Mouse (Mus musculus) forebrain, embryonic 16.5 days (tissue): ENCODE data around the gene Lrrc32. TPM values are rescaled to one million over a fixed set of nuclear protein-coding genes. Genes with fewer than 3 reads are reported as not detected.
A peak's percentile ranks its signal among the peaks of the same experiment; 100 is the strongest.

ENCODE experiments used
- ATAC-seq: fragments of 200-750 bp; cut with Nextera tagmentation; 2 replicates; pipeline ENCODE4 v1.8.0; 2017; ENCODE audit warnings: mild to moderate bottlenecking, moderate library complexity
- H3K27ac ChIP-seq: fragments of 300-500 bp; sonication (generic); 2 replicates; pipeline ENCODE4 v1.5.1; 2014; ENCODE audit warnings: low read length, control low read depth
- H3K27me3 ChIP-seq: fragments of 300-500 bp; sonication (generic); replicated peaks from 2 replicates; pipeline ENCODE4 v1.6.1; 2014; ENCODE audit warnings: low read length; ENCODE audit not compliant: control insufficient read depth, insufficient read depth
- H3K36me3 ChIP-seq: fragments of 300-500 bp; sonication (generic); 2 replicates; pipeline ENCODE4 v1.6.1; 2014; ENCODE audit not compliant: control insufficient read depth, insufficient read depth
- H3K4me1 ChIP-seq: fragments of 300-500 bp; sonication (generic); replicated peaks from 2 replicates; pipeline ENCODE4 v1.6.1; 2014; ENCODE audit warnings: low read length; ENCODE audit not compliant: control insufficient read depth, insufficient read depth
- H3K4me2 ChIP-seq: fragments of 300-500 bp; sonication (generic); 2 replicates; pipeline ENCODE4 v1.6.1; 2014; ENCODE audit warnings: mild to moderate bottlenecking, low read length, control low read depth
- H3K4me3 ChIP-seq: fragments of 300-500 bp; sonication (generic); replicated peaks from 2 replicates; pipeline ENCODE4 v1.5.1; 2014; ENCODE audit warnings: mild to moderate bottlenecking, low read length, control low read depth
- H3K9ac ChIP-seq: fragments of 300-500 bp; sonication (generic); replicated peaks from 2 replicates; pipeline ENCODE4 v1.6.1; 2014; ENCODE audit warnings: low read depth, low read length, control low read depth
- H3K9me3 ChIP-seq: fragments of 300-500 bp; sonication (generic); 2 replicates; pipeline ENCODE4 v1.6.1; 2016; ENCODE audit warnings: low read length; ENCODE audit not compliant: control insufficient read depth
- WGBS: fragments of 180-500 bp; shearing (Covaris S2); extraction: QIAGEN DNeasy Blood & Tissue Kit; methylation state at CpG from one replicate; pipeline ENCODE4 v1.1.7; 2014; 5-methylcytosine and 5-hydroxymethylcytosine counted together
- polyA plus RNA-seq: library from polyadenylated mRNA; unstranded; fragments of >200 nt; fragmentation: Nextera tagmentation; extraction: Ambion mirVana; gene quantifications from 2 replicates; pipeline ENCODE4 v1.2.1, GENCODE M21; 2015

Lrrc32 gene
- polyA plus RNA-seq, 1 experiment from 2014 or later = 2.8 TPM

DNA sequence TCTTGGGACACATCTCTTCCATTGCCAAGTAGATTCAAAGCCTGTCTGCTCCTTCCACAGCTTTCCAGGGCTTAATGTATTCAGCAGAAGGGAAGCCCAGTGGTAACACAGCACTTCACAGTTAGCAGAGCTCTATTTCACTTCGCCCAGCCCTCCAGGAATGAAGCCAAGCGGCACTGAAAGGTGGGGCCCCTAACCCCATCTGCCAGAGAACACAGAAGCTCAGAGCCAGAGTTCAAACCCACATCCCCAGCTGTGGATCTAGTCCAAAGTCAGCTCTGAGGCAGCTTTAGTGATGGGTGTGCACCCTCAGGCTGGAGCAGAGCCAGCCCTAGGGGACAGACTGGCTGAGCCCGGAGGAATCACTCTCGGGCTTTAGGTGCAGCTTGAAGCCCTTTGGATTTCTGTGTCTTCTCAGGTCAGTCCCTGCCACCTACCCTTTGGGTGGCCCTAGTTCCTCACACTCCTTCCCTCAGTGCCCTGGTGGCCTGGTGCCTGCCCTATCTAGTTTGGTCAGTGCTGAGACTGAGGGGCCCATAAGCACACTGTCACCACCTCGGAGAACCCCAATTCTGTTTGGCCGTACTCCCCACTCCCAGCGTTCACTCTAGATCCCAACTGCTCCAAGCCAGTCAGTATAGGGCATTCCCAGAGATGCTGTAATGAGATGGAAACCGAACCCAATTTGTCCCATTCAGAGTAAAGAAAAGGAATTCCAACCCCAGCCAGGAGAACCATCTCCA, 34.2 kb downstream of the Lrrc32 start:
- Histone ChIP-seq H3K4me1 (peaks cover 19% of the 10 kb centered on the region), H3K9me3 (no peaks in the 10 kb centered on the region), H3K9ac (no peak overlapping the region), H3K4me2 (no peak overlapping the region), H3K36me3 (no peaks in the 10 kb centered on the region), H3K27ac (peak overlapping the region; percentile 6), H3K4me3 (no peak overlapping the region), H3K27me3 (no peaks in the 10 kb centered on the region)
- ATAC-seq = peak; percentile 28; the same call in 1 of the 2 replicates
- WGBS = 62% methylated on average over 8 of the region's 8 CpGs

GRCm38 (mm10) chr7:98523813-98524361, 34.8 kb downstream of the Lrrc32 start:
- Histone ChIP-seq H3K4me3 (no peak overlapping the region), H3K27me3 (no peaks in the 10 kb centered on the region), H3K9ac (0 out of 2 replicates have a peak overlapping the region, but pooled peaks have one; percentile 9), H3K27ac (no peak overlapping the region), H3K36me3 (no peaks in the 10 kb centered on the region), H3K9me3 (no peaks in the 10 kb centered on the region), H3K4me2 (peak overlapping the region; percentile 2; the same call in 1 of the 2 replicates), H3K4me1 (peaks cover 19% of the 10 kb centered on the region)
- ATAC-seq = peak; percentile 69
- 2% methylated on average over 7 of the region's 7 CpGs for WGBS

DNA sequence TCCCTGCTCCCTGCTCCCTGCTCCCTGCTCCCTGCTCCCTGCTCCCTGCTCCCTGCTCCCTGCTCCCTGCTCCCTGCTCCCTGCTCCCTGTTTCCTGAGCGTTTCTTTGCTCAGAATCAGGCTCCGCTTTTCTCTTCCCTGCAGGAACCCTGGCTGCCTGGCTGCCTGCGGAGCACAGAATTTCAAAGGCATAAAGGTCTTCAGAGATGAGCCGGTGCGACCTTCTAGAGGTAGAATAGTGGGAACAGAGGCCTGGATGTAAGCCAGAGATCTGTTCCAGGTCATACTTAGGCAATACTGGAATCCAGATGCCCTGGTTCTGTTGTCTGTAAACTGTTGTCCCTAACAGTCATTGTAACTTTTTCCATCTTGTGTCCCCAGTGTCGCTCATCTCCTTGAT, 35.3 kb downstream of the Lrrc32 start:
- H3K4me1 ChIP-seq = peaks cover 19% of the 10 kb centered on the region
- ATAC-seq = no peak
- no peaks in the 10 kb centered on the region for H3K9me3 ChIP-seq
- no peaks in the 10 kb centered on the region for H3K27me3 ChIP-seq
- WGBS = 19% methylated on average over 6 of the region's 6 CpGs
- H3K36me3 ChIP-seq = no peaks in the 10 kb centered on the region
- H3K4me3 ChIP-seq = no peak overlapping the region
- H3K4me2 ChIP-seq = no peak overlapping the region
- H3K9ac ChIP-seq = no peak overlapping the region
- H3K27ac ChIP-seq = no peak overlapping the region

- Histone ChIP-seq H3K36me3 (no peaks in the 10 kb centered on the region), H3K27ac (no peak overlapping the region), H3K9ac (no peak overlapping the region), H3K4me2 (no peak overlapping the region), H3K4me3 (no peak overlapping the region), H3K4me1 (peaks cover 19% of the 10 kb centered on the region), H3K27me3 (no peaks in the 10 kb centered on the region), H3K9me3 (no peaks in the 10 kb centered on the region)
- no peak for ATAC-seq
- 90% methylated on average over 6 of the region's 6 CpGs for WGBS
Observed at GRCm38 (mm10) chr7:98524869-98525699, 36.0 kb downstream of the Lrrc32 start.

- H3K4me3 ChIP-seq = no peak overlapping the region
- H3K4me2 ChIP-seq = no peak overlapping the region
- no peak overlapping the region for H3K9ac ChIP-seq
- no peak for ATAC-seq
- peaks cover 19% of the 10 kb centered on the region for H3K4me1 ChIP-seq
- H3K9me3 ChIP-seq = no peaks in the 10 kb centered on the region
- no peaks in the 10 kb centered on the region for H3K36me3 ChIP-seq
- H3K27ac ChIP-seq = no peak overlapping the region
- no peaks in the 10 kb centered on the region for H3K27me3 ChIP-seq
- WGBS = 94% methylated on average over 3 of the region's 3 CpGs
Observed at GRCm38 (mm10) chr7:98527085-98527484, 38.0 kb downstream of the Lrrc32 start.

DNA sequence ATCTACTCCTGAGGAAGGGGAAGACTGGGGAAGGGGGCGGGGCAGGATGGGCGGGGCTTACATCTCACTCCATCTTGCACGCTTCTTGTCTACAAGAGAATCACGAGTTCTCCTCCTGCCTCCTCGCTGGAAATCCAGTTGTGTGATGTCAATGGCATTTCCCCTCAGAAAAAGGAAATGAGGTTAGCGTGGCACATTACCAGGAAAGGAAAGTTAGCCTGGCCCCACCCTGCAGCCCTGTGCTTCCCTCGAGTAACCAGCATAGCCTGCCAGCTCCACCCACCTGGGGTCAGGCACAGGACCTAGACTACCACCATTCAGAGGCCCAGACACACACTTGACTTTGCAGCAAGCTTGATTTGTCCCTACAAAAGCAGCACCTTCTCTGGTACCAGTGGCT, 42.5 kb downstream of the Lrrc32 start:
- Histone ChIP-seq H3K27me3 (no peaks in the 10 kb centered on the region), H3K4me1 (no peaks in the 10 kb centered on the region), H3K4me2 (no peak overlapping the region), H3K4me3 (no peak overlapping the region), H3K9ac (no peak overlapping the region), H3K36me3 (no peaks in the 10 kb centered on the region), H3K27ac (no peak overlapping the region), H3K9me3 (no peaks in the 10 kb centered on the region)
- 81% methylated on average over 7 of the region's 7 CpGs for WGBS
- no peak for ATAC-seq

DNA sequence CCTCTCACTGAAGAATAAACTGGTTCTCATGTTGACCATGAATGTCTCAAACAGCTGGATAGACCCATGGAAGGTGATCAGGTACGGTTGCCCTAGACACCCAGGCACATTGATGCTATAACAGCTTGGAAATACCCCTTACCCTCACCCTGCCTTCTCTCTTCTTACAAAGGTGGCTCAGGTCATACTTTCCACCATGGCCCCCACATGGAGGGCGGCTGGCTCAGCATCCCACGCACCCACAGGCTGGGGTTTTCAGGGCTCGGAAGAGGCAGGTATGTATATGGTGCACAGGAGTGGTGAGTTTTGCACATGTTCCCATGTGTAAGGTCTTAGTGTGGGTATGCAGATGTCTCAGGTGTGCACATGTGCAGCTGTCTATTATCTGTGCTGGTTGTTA, 43.9 kb downstream of the Lrrc32 start:
- ATAC-seq = no peak
- H3K36me3 ChIP-seq = no peaks in the 10 kb centered on the region
- peaks cover 2% of the 10 kb centered on the region; the same call in 1 of the 2 replicates for H3K4me1 ChIP-seq
- no peaks in the 10 kb centered on the region for H3K9me3 ChIP-seq
- no peak overlapping the region for H3K9ac ChIP-seq
- WGBS = 95% methylated on average over 4 of the region's 4 CpGs
- H3K27ac ChIP-seq = no peak overlapping the region
- no peak overlapping the region for H3K4me3 ChIP-seq
- no peak overlapping the region for H3K4me2 ChIP-seq
- no peaks in the 10 kb centered on the region for H3K27me3 ChIP-seq

DNA sequence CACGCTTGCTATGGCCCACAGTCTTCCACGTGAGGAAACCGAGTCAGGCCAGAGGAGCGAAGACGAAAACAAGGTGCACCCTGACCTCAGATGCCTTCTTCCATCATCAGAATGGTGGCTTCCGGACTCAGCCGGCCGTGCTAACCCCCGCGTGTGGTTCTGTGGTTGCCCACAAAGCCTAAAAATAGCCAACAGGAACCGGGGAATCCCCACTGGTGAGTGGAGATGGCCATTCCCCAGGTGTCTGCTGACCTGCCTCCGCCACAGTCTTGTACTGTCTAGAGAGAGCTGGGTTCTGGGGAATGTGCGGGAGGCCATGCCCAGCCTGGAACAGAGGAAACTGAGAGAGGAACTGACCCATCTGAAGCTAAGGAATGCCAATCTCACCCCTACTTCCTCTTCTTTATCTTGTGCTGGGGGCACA, 45.4 kb downstream of the Lrrc32 start:
- Histone ChIP-seq H3K27me3 (no peaks in the 10 kb centered on the region), H3K9me3 (no peaks in the 10 kb centered on the region), H3K4me2 (no peak overlapping the region), H3K27ac (no peak overlapping the region), H3K36me3 (no peaks in the 10 kb centered on the region), H3K4me3 (no peak overlapping the region), H3K9ac (no peak overlapping the region), H3K4me1 (peaks cover 6% of the 10 kb centered on the region)
- WGBS = 95% methylated on average over 13 of the region's 13 CpGs
- ATAC-seq = no peak

DNA sequence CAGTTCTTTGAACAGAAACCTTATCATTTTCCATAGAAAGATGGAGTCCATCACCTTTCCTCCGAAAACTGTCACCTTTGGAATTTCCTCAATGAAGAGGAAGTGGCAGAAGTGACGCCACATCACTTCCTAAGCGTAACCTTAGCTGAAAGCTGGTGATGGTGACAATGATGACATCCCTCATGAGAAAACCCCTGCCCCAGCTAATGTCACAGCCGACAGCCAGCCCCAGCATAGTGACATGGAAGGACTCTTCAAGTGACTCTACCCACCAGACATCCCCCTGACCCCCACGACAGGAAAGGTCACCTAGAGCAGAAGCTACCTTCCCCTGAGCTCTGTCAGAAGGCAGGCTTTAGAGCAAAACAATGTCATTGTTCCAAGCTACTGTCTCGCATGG, 46.1 kb downstream of the Lrrc32 start:
- Histone ChIP-seq H3K4me3 (no peak overlapping the region), H3K9ac (no peak overlapping the region), H3K4me2 (no peak overlapping the region), H3K9me3 (no peaks in the 10 kb centered on the region), H3K4me1 (peaks cover 6% of the 10 kb centered on the region), H3K36me3 (no peaks in the 10 kb centered on the region), H3K27me3 (no peaks in the 10 kb centered on the region), H3K27ac (no peak overlapping the region)
- WGBS = 91% methylated on average over 6 of the region's 6 CpGs
- ATAC-seq = no peak
